Mouse (Mus musculus): Measurements from ENCODE around the gene Efhd1.

- no peak for TF ChIP-seq CTCF (IDR thresholded peaks at IDR 0.05; ENCODE audit: control insufficient read depth, insufficient read depth, insufficient replicate concordance, low read depth, low read length)
- TF ChIP-seq POLR2A (IDR thresholded peaks at IDR 0.05; ENCODE audit: control insufficient read depth, low read depth, low read length), result no peak
Measured at GRCm38 (mm10) chr1:87263257-87263656, 906 bp upstream of the Efhd1 start.

All from testis, adult 2 months (tissue).